Mouse (Mus musculus) small intestine, adult 2 months (tissue): ENCODE results near the gene Tcf7l1.

Experiments used
- CTCF ChIP-seq: fragments of 200-500 bp; IDR thresholded peaks from 2 replicates; pipeline ENCODE4 v1.5.1; 2012; ENCODE audit warnings: low read depth, mild to moderate bottlenecking, control low read depth, inconsistent platforms, low read length, moderate library complexity, mixed read lengths; ENCODE audit not compliant: insufficient replicate concordance, insufficient read length; ENCODE audit errors: extremely low read depth
- POLR2A ChIP-seq: fragments of 200-500 bp; IDR thresholded peaks from 2 replicates; pipeline ENCODE4 v1.6.1; 2012; ENCODE audit warnings: low read depth, mild to moderate bottlenecking, control low read depth, inconsistent platforms, low read length, moderate library complexity

DNA sequence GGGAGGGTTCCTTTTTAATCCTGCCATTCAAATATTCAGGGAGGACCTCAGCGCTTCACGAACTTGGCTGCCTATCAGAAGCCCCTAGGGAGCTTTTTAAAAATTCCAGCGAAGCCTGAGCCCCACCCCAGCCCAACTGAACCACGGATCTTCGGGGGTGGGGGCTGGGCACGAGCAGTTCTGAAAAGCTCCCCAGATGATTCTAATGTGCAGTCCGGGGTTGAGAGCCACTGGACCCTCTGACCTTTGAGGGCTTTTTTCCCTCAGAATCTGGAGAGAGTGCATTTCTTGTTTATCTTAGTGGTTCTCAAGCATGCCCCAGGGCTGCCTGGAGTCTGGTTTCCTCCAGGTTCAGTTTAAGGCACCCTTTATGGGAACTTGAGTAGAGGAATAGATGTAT is 27.4 kb downstream of the Tcf7l1 start:
- TF ChIP-seq CTCF (no peak), POLR2A (no peak)
